Mouse (Mus musculus): Measurements from ENCODE around the gene Sema6c. TPM values are rescaled to one million over a fixed set of nuclear protein-coding genes. Genes with fewer than 3 reads are reported as not detected.
"Not testable (repeated sequence)": the region's sequence is repeated elsewhere in the genome, so short reads cannot be mapped to it uniquely, and the experiment has no call there.

The Sema6c gene
- polyA plus RNA-seq, 1 experiment from 2014 or later, result 59.5 TPM

DNA sequence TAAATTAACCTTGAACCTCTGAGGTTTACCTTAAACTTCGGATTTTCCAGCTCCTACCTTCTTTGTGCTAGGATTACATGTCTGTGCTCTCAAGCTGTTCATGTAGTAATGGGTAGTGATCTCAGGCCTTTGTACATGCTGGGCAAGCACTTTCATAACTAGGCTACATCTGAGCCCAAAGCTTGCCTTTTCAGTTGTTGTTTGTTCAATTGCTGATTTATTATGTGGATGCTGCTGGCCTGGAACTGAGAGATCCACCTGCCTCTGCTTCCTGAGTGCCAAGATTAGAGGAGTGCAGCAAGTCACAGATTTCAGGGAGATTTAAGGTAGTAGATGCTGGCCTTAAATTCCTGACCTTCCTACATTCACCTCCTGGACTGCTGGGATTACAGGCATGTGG lies 38.8 kb downstream of the Sema6c start:
- H3K9me3 ChIP-seq (replicated peaks), result no peaks in the 10 kb centered on the region
- 79% methylated on average over 1 of the region's 1 CpGs for WGBS
- no peaks in the 10 kb centered on the region for H3K4me1 ChIP-seq
- no peak overlapping the region for H3K27ac ChIP-seq
- H3K36me3 ChIP-seq, result peaks cover 70% of the 10 kb centered on the region
- H3K9ac ChIP-seq, result no peak overlapping the region
- H3K4me2 ChIP-seq (replicated peaks), result no peak overlapping the region
- H3K4me3 ChIP-seq, result no peak overlapping the region
- H3K27me3 ChIP-seq, result no peaks in the 10 kb centered on the region
- ATAC-seq (ENCODE audit: low FRiP score), result no peak

DNA sequence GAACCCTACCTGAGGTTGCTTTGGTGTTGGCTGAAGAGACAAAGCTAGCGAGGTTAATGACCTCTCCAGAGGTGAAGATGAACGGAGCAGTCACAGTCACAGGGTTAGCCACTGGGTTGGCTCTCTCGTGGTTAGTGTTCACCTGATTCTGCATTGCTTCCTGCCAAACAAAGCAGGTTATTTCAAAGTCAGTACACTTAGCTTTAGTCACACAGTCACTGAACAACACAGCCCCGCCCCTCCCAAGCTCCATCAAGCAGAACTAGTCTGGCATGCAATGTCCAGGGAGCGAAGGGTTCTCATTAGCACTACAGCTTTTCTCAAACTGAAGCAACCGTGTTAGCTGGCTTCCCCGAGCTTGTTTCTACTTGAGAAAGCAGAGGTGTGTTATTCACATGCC lies 39.9 kb downstream of the Sema6c start:
- Histone ChIP-seq H3K27me3 (no peaks in the 10 kb centered on the region), H3K9me3 (replicated peaks) (no peaks in the 10 kb centered on the region), H3K9ac (no peak overlapping the region), H3K4me1 (no peaks in the 10 kb centered on the region), H3K36me3 (peaks cover 72% of the 10 kb centered on the region), H3K4me3 (no peak overlapping the region), H3K27ac (no peak overlapping the region), H3K4me2 (replicated peaks) (no peak overlapping the region)
- 85% methylated on average over 7 of the region's 7 CpGs for WGBS
- no peak for ATAC-seq (ENCODE audit: low FRiP score)

DNA sequence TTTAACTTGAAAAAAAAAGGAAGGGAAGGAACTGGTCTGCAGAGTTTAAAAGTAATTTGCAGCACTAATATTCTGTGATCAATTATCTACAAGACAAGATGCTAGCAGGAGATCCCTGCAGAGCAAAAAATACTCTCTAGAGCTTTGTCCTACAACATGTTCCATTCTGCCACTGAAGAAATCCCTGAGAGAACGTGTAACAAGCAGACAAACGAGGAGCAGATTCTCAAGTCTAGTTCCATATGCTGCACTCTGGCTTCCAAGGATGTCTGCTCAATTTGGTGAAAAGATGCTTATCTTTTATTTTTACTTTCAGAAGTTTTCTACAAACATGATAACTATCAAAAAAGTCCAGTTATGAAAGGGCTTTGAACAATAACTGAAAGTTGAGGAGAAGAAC lies 40.3 kb downstream of the Sema6c start:
- 95% methylated on average over 2 of the region's 2 CpGs for WGBS
- no peak overlapping the region for H3K27ac ChIP-seq
- H3K9ac ChIP-seq, result no peak overlapping the region
- H3K4me3 ChIP-seq, result no peak overlapping the region
- H3K9me3 ChIP-seq (replicated peaks), result no peaks in the 10 kb centered on the region
- no peak for ATAC-seq (ENCODE audit: low FRiP score)
- H3K36me3 ChIP-seq, result peaks cover 75% of the 10 kb centered on the region
- no peak overlapping the region for H3K4me2 ChIP-seq (replicated peaks)
- no peaks in the 10 kb centered on the region for H3K27me3 ChIP-seq
- no peaks in the 10 kb centered on the region for H3K4me1 ChIP-seq

DNA sequence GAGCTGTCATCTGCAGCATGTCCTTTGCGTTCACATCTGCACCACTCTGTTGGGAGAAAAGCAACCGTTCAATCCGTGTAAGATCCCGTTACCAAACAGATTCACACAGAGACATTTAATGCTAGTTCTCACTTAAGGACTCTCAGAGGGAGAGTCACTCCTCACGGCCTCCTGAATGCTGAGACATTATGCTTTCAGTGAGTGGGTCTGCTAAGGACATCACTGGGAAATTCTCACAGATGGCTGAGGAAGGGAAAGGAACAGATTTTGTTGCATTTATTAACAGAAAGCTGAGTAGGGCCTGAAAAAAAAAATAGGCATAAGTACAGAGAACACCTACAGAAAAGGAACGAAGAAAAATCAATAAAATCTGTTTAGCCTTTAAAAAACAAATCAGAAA lies 43.6 kb downstream of the Sema6c start:
- WGBS, result 94% methylated on average over 6 of the region's 6 CpGs
- Histone ChIP-seq H3K9me3 (replicated peaks) (no peaks in the 10 kb centered on the region), H3K36me3 (peaks cover 79% of the 10 kb centered on the region), H3K4me3 (no peak overlapping the region), H3K9ac (no peak overlapping the region), H3K27me3 (no peaks in the 10 kb centered on the region), H3K4me1 (no peaks in the 10 kb centered on the region), H3K27ac (no peak overlapping the region), H3K4me2 (replicated peaks) (no peak overlapping the region)
- no peak for ATAC-seq (ENCODE audit: low FRiP score)

DNA sequence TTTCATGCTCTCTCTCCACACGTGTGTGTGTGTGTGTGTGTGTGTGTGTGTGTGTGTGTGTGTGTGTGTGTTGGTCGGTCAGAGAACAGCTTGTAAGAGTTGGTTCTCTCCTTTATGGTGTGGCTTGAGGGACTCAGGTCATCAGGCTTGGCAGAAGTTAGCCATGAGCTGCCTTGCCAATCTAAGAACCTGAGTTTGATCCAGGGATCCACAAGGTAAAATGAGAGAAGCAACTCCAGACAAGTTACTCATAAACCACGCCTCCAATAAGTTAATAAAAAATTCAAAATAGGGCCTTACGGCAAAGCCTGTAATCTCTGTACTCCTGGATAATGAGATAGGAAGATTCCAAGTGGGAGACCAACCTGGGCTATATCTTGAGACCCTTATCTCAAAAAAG lies 48.0 kb downstream of the Sema6c start:
- H3K36me3 ChIP-seq, result peaks cover 47% of the 10 kb centered on the region
- H3K4me2 ChIP-seq (replicated peaks), result no peak overlapping the region
- H3K4me1 ChIP-seq, result no peaks in the 10 kb centered on the region
- H3K27ac ChIP-seq, result no peak overlapping the region
- H3K27me3 ChIP-seq, result no peaks in the 10 kb centered on the region
- H3K4me3 ChIP-seq, result no peak overlapping the region
- 89% methylated on average over 4 of the region's 4 CpGs for WGBS
- H3K9ac ChIP-seq, result no peak overlapping the region
- H3K9me3 ChIP-seq (replicated peaks), result no peaks in the 10 kb centered on the region
- no peak for ATAC-seq (ENCODE audit: low FRiP score)

DNA sequence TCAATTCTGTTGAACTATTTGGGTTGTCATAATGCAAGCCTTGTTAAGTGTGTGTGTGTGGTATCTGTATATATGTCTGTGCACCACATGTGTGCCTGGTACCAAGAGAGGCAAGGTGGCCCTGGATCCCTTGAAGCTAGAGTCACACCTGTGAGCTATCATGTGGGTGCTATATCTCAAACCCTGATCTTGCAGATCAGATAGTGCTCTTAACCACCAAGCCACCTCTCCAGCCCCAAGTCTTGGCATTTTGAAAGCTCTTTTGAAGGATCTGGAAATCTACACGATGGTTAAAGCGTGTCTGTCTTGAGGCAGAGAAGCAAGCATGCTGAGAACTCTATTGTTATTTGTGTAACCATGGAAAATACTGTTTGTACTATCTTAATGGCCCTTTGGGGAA lies 50.3 kb downstream of the Sema6c start:
- ATAC-seq (ENCODE audit: low FRiP score), result no peak
- Histone ChIP-seq H3K27me3 (no peaks in the 10 kb centered on the region), H3K9me3 (replicated peaks) (no peaks in the 10 kb centered on the region), H3K4me2 (replicated peaks) (no peak overlapping the region), H3K36me3 (peaks cover 37% of the 10 kb centered on the region), H3K9ac (no peak overlapping the region), H3K4me3 (no peak overlapping the region), H3K4me1 (no peaks in the 10 kb centered on the region), H3K27ac (no peak overlapping the region)
- WGBS, result 67% methylated on average over 2 of the region's 2 CpGs

DNA sequence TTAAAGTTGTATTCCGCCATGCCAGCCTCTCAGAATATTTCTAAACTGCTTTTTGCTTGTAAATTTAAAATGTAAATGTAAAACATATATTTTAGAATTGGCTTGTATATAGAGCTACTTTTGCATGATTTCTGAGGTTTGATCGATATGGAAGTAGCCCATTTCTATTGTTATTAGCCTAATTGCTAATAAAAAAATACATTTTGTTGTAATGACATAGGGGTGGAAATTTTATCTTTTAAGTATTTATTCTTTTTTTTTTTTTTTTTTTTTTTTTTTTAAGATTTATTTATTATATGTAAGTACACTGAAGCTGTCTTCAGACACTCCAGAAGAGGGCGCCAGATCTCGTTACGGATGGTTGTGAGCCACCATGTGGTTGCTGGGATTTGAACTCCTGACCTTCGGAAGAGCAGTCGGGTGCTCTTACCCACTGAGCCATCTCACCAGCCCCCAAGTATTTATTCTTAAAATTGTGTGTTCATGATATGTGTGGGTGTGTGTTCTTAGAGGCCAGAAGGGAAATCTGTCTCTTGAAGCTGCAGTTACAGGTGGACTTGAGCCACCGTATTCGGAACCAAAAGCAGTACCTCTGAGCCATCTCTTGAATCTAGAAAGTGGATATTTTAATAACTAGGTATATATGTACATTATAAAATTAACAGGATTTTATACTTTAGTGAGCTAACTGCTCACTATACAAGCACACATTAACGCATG lies 52.8 kb downstream of the Sema6c start:
- 82% methylated on average over 10 of the region's 10 CpGs for WGBS
- H3K27ac ChIP-seq; H3K9me3 ChIP-seq (replicated peaks); ATAC-seq (ENCODE audit: low FRiP score); H3K4me2 ChIP-seq (replicated peaks); H3K4me3 ChIP-seq; H3K4me1 ChIP-seq; H3K9ac ChIP-seq; H3K27me3 ChIP-seq: not testable (repeated sequence)
- peaks cover 24% of the 10 kb centered on the region; the same call in 1 of the 2 replicates for H3K36me3 ChIP-seq

DNA sequence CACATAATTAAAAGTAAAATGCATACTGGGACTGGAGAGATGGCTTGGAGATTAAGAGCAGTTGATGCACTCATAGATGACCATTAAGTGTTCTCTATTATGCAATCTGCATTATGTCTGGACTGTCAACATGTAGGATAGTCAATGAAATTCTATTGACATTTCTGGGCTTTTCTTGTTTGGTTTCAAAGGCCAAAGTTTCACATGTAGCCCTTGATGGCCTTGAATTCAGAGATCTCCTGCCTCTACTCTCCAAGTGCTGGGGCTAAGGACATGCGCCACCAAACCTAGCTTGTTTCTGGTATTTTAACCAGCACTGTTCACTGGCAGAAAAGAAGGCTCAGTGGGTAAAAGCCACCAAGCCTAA lies 53.3 kb downstream of the Sema6c start:
- Histone ChIP-seq H3K4me2 (replicated peaks) (no peak overlapping the region), H3K4me1 (0 out of 2 replicates have a peak, but pooled peaks cover 13% of the 10 kb centered on the region), H3K4me3 (no peak overlapping the region), H3K9ac (no peak overlapping the region), H3K36me3 (peaks cover 21% of the 10 kb centered on the region; the same call in 1 of the 2 replicates), H3K9me3 (replicated peaks) (no peaks in the 10 kb centered on the region), H3K27ac (no peak overlapping the region), H3K27me3 (no peaks in the 10 kb centered on the region)
- WGBS, result 92% methylated on average over 1 of the region's 1 CpGs
- ATAC-seq (ENCODE audit: low FRiP score), result no peak

DNA sequence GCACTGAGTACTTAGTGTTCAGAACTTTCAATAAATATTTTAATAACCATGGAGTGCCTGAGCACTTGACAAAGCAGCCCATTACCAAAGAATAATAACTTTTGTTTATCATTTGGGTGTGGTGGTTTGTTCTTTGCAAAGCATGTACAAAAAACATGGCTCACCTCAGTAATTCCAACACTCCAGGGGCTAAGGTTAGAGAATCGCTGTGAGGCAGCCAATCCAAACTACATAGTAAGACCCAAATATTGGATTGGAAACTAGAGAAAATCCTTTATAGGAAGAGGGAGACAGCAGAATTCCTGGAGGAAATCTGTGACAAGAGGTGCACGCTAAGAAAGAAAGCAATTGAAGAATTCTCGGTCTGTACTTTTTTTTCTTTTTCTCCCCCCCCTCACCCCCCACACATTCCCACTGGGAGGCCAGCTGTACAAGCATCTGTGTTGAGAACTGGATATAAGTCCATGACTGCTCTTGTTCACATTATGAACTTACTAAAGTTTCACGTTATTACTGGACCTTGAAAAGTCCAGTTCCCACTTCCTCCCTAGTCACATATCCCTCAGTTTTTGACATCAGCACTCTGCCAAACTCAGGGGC lies 56.5 kb downstream of the Sema6c start:
- H3K27ac ChIP-seq, result peak overlapping the region; percentile 98
- 26% methylated on average over 4 of the region's 4 CpGs for WGBS
- H3K36me3 ChIP-seq, result peaks cover 43% of the 10 kb centered on the region

DNA sequence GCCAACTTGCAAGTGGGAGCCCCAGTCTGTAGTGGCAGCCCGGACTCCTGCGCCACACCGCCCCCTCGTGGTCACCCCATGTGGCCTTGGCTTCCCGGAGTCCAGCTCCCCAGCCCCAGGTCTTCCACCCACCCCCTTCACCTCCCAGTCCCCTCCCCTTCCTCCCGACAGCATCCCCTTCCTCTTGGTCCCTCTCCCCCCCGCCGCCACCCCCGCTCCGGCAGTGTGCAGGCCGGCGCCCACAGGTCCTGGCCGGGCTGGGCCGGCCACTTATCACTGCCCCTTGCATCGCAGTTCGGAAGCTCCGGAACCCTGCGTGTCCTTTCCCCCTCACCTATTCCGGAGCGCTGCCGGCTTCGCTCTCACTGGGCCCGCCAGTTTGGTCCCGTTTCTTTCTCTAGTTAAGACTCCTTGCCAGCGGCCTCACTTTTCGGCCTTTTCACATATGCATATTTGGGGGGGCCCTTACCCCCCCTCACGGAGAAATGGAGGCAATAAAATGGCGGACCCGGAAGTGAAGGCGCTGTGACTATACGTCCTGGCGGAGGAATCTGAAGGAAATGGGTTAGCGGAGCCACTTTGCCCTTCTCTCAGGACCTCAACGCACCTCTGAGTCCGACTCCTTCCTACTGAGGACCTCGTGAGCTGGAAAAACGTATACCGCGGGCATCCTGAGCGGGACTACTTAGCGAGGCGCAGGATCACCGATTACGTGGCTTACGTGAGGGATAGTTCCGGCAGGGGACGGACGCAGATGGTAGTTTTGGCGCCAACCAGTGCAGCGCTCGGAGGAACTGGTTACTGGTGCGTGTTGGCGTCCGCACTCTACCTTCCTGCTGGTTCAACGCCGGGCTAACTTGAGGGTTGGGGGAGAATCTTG lies 57.2 kb downstream of the Sema6c start, which contains the start of gene Gabpb2:
TSS of gene Gabpb2 (minus strand) at position 662 of the 880 bp plus-strand sequence.
- under 1% methylated on average over 55 of the region's 56 CpGs for WGBS
- Histone ChIP-seq H3K4me2 (replicated peaks) (peak within 1 kb of the TSS; percentile 60), H3K27ac (peak within 1 kb of the TSS; percentile 98), H3K36me3 (peaks cover 47% of the 10 kb centered on the region), H3K9ac (peak within 1 kb of the TSS; percentile 85), H3K9me3 (replicated peaks) (no peaks in the 10 kb centered on the region), H3K27me3 (no peaks in the 10 kb centered on the region), H3K4me3 (peak within 1 kb of the TSS; percentile 75), H3K4me1 (0 out of 2 replicates have a peak, but pooled peaks cover 13% of the 10 kb centered on the region)
- ATAC-seq (ENCODE audit: low FRiP score), result peak; percentile 91

More for the DNA sequence above, 56.5 kb downstream of the Sema6c start:
- H3K4me3 ChIP-seq, result peak overlapping the region; percentile 75
- ATAC-seq (ENCODE audit: low FRiP score), result peak; percentile 45; the same call in 1 of the 2 replicates
- no peaks in the 10 kb centered on the region for H3K9me3 ChIP-seq (replicated peaks)
- no peaks in the 10 kb centered on the region for H3K27me3 ChIP-seq
- H3K4me1 ChIP-seq, result 0 out of 2 replicates have a peak, but pooled peaks cover 13% of the 10 kb centered on the region
- H3K9ac ChIP-seq, result peak overlapping the region; percentile 85
- peak overlapping the region; percentile 60 for H3K4me2 ChIP-seq (replicated peaks)

DNA sequence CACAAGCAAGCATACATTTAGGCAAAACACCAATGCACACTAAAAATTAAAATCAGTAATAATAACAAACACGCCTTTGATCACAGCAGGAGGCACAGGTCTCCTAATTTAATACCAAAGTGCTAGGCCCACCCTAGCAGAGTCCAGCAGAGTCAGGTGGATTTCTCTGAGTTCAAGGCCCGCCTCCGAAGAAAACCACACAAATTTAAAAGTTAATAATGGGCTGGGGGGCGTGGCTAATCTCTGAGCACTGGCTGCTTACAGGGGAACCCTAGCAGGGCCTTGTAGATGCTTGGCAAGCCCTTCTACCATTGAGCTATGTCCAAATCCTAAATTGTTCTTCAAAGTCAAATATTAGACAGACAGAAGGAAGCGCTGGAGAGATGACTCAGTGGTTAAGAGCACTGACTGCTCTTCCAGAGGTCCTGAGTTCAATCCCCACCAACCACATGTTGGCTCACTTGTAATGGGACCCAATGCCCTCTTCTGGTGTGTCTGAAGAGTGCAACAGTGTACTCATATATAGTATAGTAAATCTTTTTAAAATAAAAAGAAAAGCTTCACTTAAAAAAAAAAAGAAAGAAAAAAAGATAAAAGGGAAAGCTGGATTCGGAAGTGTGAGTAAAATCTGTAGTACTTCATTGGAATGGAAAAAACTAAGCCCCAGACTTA lies 58.3 kb downstream of the Sema6c start:
- peak overlapping the region; percentile 98 for H3K27ac ChIP-seq
- no peak for ATAC-seq (ENCODE audit: low FRiP score)
- H3K4me3 ChIP-seq, result peak overlapping the region; percentile 75
- H3K36me3 ChIP-seq, result peaks cover 58% of the 10 kb centered on the region
- WGBS, result 81% methylated on average over 6 of the region's 6 CpGs
- peak overlapping the region; percentile 60 for H3K4me2 ChIP-seq (replicated peaks)
- H3K27me3 ChIP-seq, result no peaks in the 10 kb centered on the region
- no peak overlapping the region; the same call in 1 of the 2 replicates for H3K9ac ChIP-seq
- 0 out of 2 replicates have a peak, but pooled peaks cover 13% of the 10 kb centered on the region for H3K4me1 ChIP-seq
- H3K9me3 ChIP-seq (replicated peaks), result no peaks in the 10 kb centered on the region

DNA sequence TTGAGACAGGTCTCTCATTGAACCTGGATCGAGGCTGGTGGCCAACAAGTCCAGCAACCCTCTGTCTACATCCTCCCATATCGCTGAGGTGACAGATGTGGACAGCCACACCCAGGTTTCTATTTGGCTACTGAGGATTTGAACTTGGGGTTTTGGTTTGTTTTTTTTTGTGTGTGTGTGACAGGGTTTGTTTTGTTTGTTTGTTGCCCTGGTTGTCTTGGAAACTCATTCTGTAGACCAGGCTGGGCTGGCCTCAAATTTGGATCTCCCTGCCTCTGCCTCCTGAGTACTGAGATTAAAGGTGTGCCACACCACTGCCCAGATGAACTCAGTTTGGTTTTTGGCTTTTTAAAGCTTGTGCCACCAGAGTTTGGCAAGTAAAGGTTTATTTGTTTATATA lies 62.8 kb downstream of the Sema6c start:
- peaks cover 58% of the 10 kb centered on the region for H3K36me3 ChIP-seq

More for the DNA sequence above, 62.8 kb downstream of the Sema6c start:
- H3K4me1 ChIP-seq, result peaks cover 30% of the 10 kb centered on the region
- 91% methylated on average over 2 of the region's 2 CpGs for WGBS
- ATAC-seq (ENCODE audit: low FRiP score), result no peak
- no peak overlapping the region for H3K9ac ChIP-seq
- H3K4me2 ChIP-seq (replicated peaks), result no peak overlapping the region
- H3K4me3 ChIP-seq, result no peak overlapping the region
- no peaks in the 10 kb centered on the region for H3K9me3 ChIP-seq (replicated peaks)
- H3K27ac ChIP-seq, result no peak overlapping the region
- no peaks in the 10 kb centered on the region for H3K27me3 ChIP-seq

Data from hindbrain, embryonic 12.5 days (tissue).